ENCODE assay signal across 8 mouse cellular contexts in genomic region chr7:112743621-112744395, GRCm38 (mm10).
A peak's percentile ranks its signal among the peaks of the same experiment; 100 is the strongest.
DNase-seq lines count a peak whose midpoint lies in the region; ATAC-seq and TF ChIP-seq lines count a peak whose summit lies in the region.

No protein-coding gene starts in this region.

- peak; percentile 47 to 56 for DNase-seq in cerebellum, postnatal 14 days
- DNase-seq in forebrain, postnatal 0 days, result no peak
- peak; percentile 26 for DNase-seq in ovary, postnatal 14 days (ENCODE audit: low spot score)
- no peak for DNase-seq in right cerebral cortex, postnatal 14 days
- no peak for DNase-seq in left cerebral cortex, adult 2 months (ENCODE audit: extremely low spot score in 1 of 2, low spot score in 2 of 2)

- no peak overlapping the region for H3K9ac ChIP-seq in forebrain, postnatal 0 days
- 0 out of 2 replicates have a peak overlapping the region, but pooled peaks have one; percentile 18 for H3K9ac ChIP-seq in hindbrain, embryonic 16.5 days (ENCODE audit: low read depth, low read length)
- no peak overlapping the region for H3K9ac ChIP-seq in liver, embryonic 12.5 days

- peaks cover 10% of the 10 kb centered on the region for H3K4me1 ChIP-seq in forebrain, postnatal 0 days (ENCODE audit: insufficient read depth)
- H3K4me1 ChIP-seq in hindbrain, embryonic 16.5 days (ENCODE audit: control insufficient read depth, insufficient read depth, low read depth, low read length), result peaks cover 23% of the 10 kb centered on the region
- peaks cover 14% of the 10 kb centered on the region for H3K4me1 ChIP-seq in liver, embryonic 12.5 days

- no peaks in the 10 kb centered on the region for H3K36me3 ChIP-seq in forebrain, postnatal 0 days (ENCODE audit: insufficient read depth)
- H3K36me3 ChIP-seq in hindbrain, embryonic 16.5 days (ENCODE audit: control insufficient read depth, insufficient read depth, low read length), result no peaks in the 10 kb centered on the region
- no peaks in the 10 kb centered on the region for H3K36me3 ChIP-seq in liver, embryonic 12.5 days

- H3K4me2 ChIP-seq in forebrain, postnatal 0 days (ENCODE audit: low read depth), result no peak overlapping the region
- peak overlapping the region; percentile 18; the same call in 1 of the 2 replicates for H3K4me2 ChIP-seq in hindbrain, embryonic 16.5 days (ENCODE audit: low read length)
- H3K4me2 ChIP-seq in liver, embryonic 12.5 days, result peak overlapping the region; percentile 38

- WGBS in forebrain, postnatal 0 days, result 12% methylated on average over 11 of the region's 11 CpGs
- WGBS in hindbrain, embryonic 16.5 days, result 6% methylated on average over 11 of the region's 11 CpGs
- 12% methylated on average over 11 of the region's 11 CpGs for WGBS in liver, embryonic 12.5 days (ENCODE audit: insufficient replicate concordance)

- no peaks in the 10 kb centered on the region for H3K9me3 ChIP-seq in forebrain, postnatal 0 days (ENCODE audit: low read length)
- no peaks in the 10 kb centered on the region for H3K9me3 ChIP-seq in hindbrain, embryonic 16.5 days (ENCODE audit: control insufficient read depth, low read length)
- H3K9me3 ChIP-seq in liver, embryonic 12.5 days (replicated peaks), result no peaks in the 10 kb centered on the region

- no peak for TF ChIP-seq CTCF in forebrain, postnatal 0 days (IDR thresholded peaks at IDR 0.05; ENCODE audit: low read depth)
- no peak for TF ChIP-seq CTCF in left cerebral cortex, adult 2 months (IDR thresholded peaks at IDR 0.05)

- no peak overlapping the region for H3K4me3 ChIP-seq in forebrain, postnatal 0 days (ENCODE audit: low read depth, low read length)
- H3K4me3 ChIP-seq in hindbrain, embryonic 16.5 days (ENCODE audit: low read length), result no peak overlapping the region
- no peak overlapping the region for H3K4me3 ChIP-seq in liver, embryonic 12.5 days
- H3K4me3 ChIP-seq in left cerebral cortex, adult 2 months, result no peak overlapping the region

- H3K27me3 ChIP-seq in forebrain, postnatal 0 days (ENCODE audit: insufficient read depth, low read length), result no peaks in the 10 kb centered on the region
- no peaks in the 10 kb centered on the region for H3K27me3 ChIP-seq in hindbrain, embryonic 16.5 days (replicated peaks; ENCODE audit: control insufficient read depth, insufficient read depth, low read length)
- H3K27me3 ChIP-seq in liver, embryonic 12.5 days (replicated peaks), result 0 out of 2 replicates have a peak, but pooled peaks cover 15% of the 10 kb centered on the region

- H3K27ac ChIP-seq in forebrain, postnatal 0 days (ENCODE audit: low read depth, low read length), result no peak overlapping the region
- H3K27ac ChIP-seq in hindbrain, embryonic 16.5 days (ENCODE audit: low read depth, low read length), result peak overlapping the region; percentile 37; the same call in 1 of the 2 replicates
- no peak overlapping the region for H3K27ac ChIP-seq in liver, embryonic 12.5 days
- H3K27ac ChIP-seq in left cerebral cortex, adult 2 months, result no peak overlapping the region

- ATAC-seq in cerebellum, adult (ENCODE audit: insufficient number of reproducible peaks, low FRiP score, low TSS enrichment), result no peak
- ATAC-seq in forebrain, postnatal 0 days, result peak; percentile 42; the same call in 1 of the 2 replicates
- peak; percentile 68 for ATAC-seq in hindbrain, embryonic 16.5 days
- ATAC-seq in liver, embryonic 12.5 days, result no peak

- intact Hi-C loops in left cerebral cortex, adult 2 months (cut with DNase I), result no loop called here

Comparison
In these comparisons a context has a peak if more than half of its experiments do, and no peak if none do; other contexts are left out.
1. DNase-seq: peak in cerebellum, postnatal 14 days (2 of 2) and ovary, postnatal 14 days (single experiment); none in forebrain, postnatal 0 days (single experiment), right cerebral cortex, postnatal 14 days (single experiment) and left cerebral cortex, adult 2 months (0 of 2).
2. ATAC-seq: peak in forebrain, postnatal 0 days (single experiment) and hindbrain, embryonic 16.5 days (single experiment); none in cerebellum, adult (single experiment) and liver, embryonic 12.5 days (single experiment).